8 mouse cellular contexts compared by ENCODE assay signal in the genomic region with DNA sequence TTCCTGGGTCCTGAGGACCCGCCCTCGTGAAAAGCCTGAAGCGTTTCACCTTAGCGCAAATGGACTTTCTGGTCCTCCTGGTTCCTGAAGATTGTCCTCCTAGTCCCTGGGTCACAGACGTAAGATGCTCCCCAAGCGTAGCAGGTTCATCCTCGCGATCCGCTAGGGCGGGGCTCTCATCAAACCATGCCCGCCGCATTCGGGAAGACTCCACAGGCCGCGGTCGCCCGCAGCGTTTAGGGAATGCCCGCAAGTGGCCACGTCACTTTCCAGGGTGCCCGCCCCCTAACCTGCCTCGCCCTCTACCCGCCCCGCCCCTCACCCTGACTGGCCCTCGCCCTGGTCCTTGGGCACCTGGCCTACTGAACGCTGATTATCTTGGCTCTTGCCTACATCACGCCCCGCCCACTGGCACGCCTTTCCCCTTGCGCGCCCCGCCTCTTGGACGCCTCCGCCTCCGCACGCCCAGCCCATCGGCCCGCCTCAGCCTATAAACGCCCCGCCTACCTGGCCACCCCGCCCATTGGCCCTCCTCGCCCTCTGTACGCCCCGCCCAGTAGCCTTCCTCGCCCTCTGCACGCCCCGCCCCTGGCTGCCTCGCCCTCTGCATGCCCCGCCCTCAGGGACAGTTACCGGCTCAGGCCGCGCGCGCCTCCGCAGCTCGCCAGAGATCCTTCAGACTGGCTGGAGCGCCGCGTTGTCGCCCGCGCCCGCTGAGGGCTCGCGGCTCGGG. TPM values are rescaled to one million over a fixed set of nuclear protein-coding genes. Genes with fewer than 3 reads are reported as not detected.
DNase-seq lines count a peak whose midpoint lies in the region; ATAC-seq lines count a peak whose summit lies in the region.

TSS of gene Larp1b (plus strand) at position 659 of the 733 bp plus-strand sequence.

- peak; percentile 96 for DNase-seq in ES-CJ7 (ENCODE audit: low read depth, low spot score)
- DNase-seq in cerebellum, adult 11 months: peak; percentile 100
- peak; percentile 97 for DNase-seq in forebrain, embryonic 14.5 days (ENCODE audit: low spot score)
- DNase-seq in heart, postnatal 14 days: peak; percentile 99 to 100
- peak; percentile 99 for DNase-seq in layer of hippocampus, adult 11-12 months (ENCODE audit: low spot score)
- peak; percentile 99 to 100 for DNase-seq in lung, adult 18-20 months
- DNase-seq in testis, postnatal 14 days (ENCODE audit: low spot score): peak; percentile 100

- peak within 1 kb of the TSS; percentile 74 for H3K4me3 ChIP-seq in forebrain, embryonic 14.5 days (ENCODE audit: low read depth, low read length)
- H3K4me3 ChIP-seq in neural tube, embryonic 15.5 days (replicated peaks): peak within 1 kb of the TSS; percentile 65

- intact Hi-C loops in heart, postnatal 14 days (cut with DNase I): loop anchor here (5.0 kb wide), 1 partner anchor 52 kb away; no protein-coding TSS in a partner anchor

- no peaks in the 10 kb centered on the region for H3K9me3 ChIP-seq in forebrain, embryonic 14.5 days (replicated peaks; ENCODE audit: control insufficient read depth, low read length)
- H3K9me3 ChIP-seq in neural tube, embryonic 15.5 days (replicated peaks): no peaks in the 10 kb centered on the region

- H3K4me2 ChIP-seq in forebrain, embryonic 14.5 days (ENCODE audit: low read length): peak within 1 kb of the TSS; percentile 98
- peak within 1 kb of the TSS; percentile 97 for H3K4me2 ChIP-seq in neural tube, embryonic 15.5 days

- peak within 1 kb of the TSS; percentile 63; the same call in 1 of the 2 replicates for H3K27ac ChIP-seq in forebrain, embryonic 14.5 days (ENCODE audit: low read depth, low read length)
- peak within 1 kb of the TSS; percentile 72 for H3K27ac ChIP-seq in neural tube, embryonic 15.5 days (replicated peaks)

- no peaks in the 10 kb centered on the region for H3K36me3 ChIP-seq in forebrain, embryonic 14.5 days (ENCODE audit: control insufficient read depth, insufficient read depth, low read length)
- no peaks in the 10 kb centered on the region for H3K36me3 ChIP-seq in neural tube, embryonic 15.5 days

- ATAC-seq in forebrain, embryonic 14.5 days: peak; percentile 94
- peak; percentile 97 for ATAC-seq in neural tube, embryonic 15.5 days (ENCODE audit: low FRiP score)

- WGBS in forebrain, embryonic 14.5 days: 2% methylated on average over 66 of the region's 66 CpGs
- under 1% methylated on average over 65 of the region's 66 CpGs for WGBS in neural tube, embryonic 15.5 days

- peak within 1 kb of the TSS; percentile 69 for H3K9ac ChIP-seq in forebrain, embryonic 14.5 days (ENCODE audit: low read length)
- peak within 1 kb of the TSS; percentile 65 for H3K9ac ChIP-seq in neural tube, embryonic 15.5 days (replicated peaks)

- H3K4me1 ChIP-seq in forebrain, embryonic 14.5 days (ENCODE audit: control insufficient read depth, insufficient read depth, low read length): peaks cover 9% of the 10 kb centered on the region; the same call in 1 of the 2 replicates
- H3K4me1 ChIP-seq in neural tube, embryonic 15.5 days: peaks cover 19% of the 10 kb centered on the region

- H3K27me3 ChIP-seq in forebrain, embryonic 14.5 days (replicated peaks; ENCODE audit: control insufficient read depth, insufficient read depth, low read length): peaks cover 5% of the 10 kb centered on the region; the same call in 1 of the 2 replicates
- peaks cover 12% of the 10 kb centered on the region; the same call in 1 of the 2 replicates for H3K27me3 ChIP-seq in neural tube, embryonic 15.5 days (replicated peaks)

RNA-seq across cellular contexts. Expression of gene Larp1b, which starts in this region (rescaled TPM):
- polyA plus RNA-seq in forebrain, embryonic 14.5 days (2014; fragmentation: Nextera tagmentation; extraction: Ambion mirVana): 1.8 and 2.7 TPM in 2 replicates
- total RNA-seq in heart, postnatal 14 days (2021): 10 to 100 TPM; 63.8 to 67.6 TPM
- 4.9 and 5.7 TPM in 2 replicates for polyA plus RNA-seq in neural tube, embryonic 15.5 days (2015; fragmentation: Nextera tagmentation; extraction: Ambion mirVana)

Comparison
In these comparisons a context has a peak if more than half of its experiments do, and no peak if none do; other contexts are left out.
1. Peak in every context shown above with its lines: DNase-seq, ATAC-seq, H3K4me3 ChIP-seq and H3K27ac ChIP-seq.